Mouse (Mus musculus) ZHBTc4 (cell line): ENCODE measurements around the gene Akap11.

ENCODE experiments used
- DNase-seq: peaks from one replicate; pipeline ENCODE4 v3.0.0-alpha.2; 2011; ENCODE audit warnings: low read depth, low spot score

Gene Akap11

GRCm38 (mm10) chr14:78528461-78529425 is 7.9 kb downstream of the Akap11 start:
- no peak for DNase-seq

DNA sequence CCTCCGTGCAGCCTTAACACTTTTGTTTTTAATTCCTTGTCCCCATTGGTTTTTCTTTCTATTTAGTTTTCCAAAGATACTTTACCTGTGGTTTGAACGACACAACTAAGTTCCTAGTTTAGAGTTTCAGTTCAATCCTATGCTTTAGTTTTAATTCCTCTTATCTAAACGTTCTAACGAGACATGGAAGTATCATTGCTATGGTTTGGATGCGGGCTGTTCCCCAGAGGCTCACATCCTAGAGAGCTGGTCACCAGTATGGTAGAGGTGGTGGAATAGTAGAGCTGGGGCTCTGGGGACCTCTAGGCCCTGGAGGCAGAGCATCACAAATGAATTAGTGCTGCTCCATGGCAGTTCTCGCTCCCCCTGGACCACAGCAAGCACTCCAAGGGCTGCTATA is 9.7 kb downstream of the Akap11 start:
- no peak for DNase-seq

DNA sequence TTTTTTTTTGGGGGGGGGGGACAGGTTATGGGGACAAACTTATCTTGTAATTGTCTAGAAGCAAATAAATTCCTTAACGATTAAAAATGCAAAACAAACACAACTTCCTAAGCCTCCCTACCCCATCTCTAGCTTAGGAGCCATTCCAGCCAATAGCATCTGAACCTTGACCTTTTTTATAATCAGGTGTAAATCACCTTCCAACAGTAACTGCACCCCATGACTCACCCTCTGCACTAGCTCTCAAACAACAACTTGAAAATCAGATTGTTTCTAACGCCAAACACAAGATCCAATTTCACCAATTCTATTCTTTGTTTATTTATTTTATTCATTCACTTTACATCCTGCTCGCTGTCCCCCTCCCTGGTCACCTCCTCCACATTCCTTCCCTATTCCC is 10.1 kb downstream of the Akap11 start:
- DNase-seq, result no peak

- no peak for DNase-seq
Measured at GRCm38 (mm10) chr14:78525611-78526457, 10.8 kb downstream of the Akap11 start.

GRCm38 (mm10) chr14:78525059-78525458 is 11.5 kb downstream of the Akap11 start:
- DNase-seq, result no peak

DNA sequence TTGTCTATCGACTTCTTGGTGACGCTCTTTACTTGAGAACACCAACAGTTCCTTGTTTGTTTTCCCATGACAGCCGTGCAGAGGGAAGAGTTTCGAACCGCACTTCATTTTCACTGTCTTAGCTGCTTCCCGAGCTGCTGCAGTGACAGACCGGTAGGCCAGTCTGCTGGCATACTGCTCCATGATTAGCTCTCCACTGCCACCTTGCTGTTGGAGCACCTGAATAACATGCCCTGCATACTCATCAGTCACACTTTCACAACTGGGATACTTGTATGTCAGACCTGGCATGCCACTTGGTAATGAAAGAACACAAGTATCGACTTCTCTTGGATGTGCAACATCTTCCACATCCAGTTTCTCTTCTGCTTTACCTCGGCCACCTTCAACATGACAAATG is 25.9 kb downstream of the Akap11 start:
- DNase-seq, result peak; percentile 11

- no peak for DNase-seq
Measured at GRCm38 (mm10) chr14:78509791-78510190, 26.8 kb downstream of the Akap11 start.

- peak; percentile 52 for DNase-seq
Measured at GRCm38 (mm10) chr14:78500578-78500977, 36.0 kb downstream of the Akap11 start.

- no peak for DNase-seq
Measured at GRCm38 (mm10) chr14:78496691-78497090, 39.9 kb downstream of the Akap11 start.

DNA sequence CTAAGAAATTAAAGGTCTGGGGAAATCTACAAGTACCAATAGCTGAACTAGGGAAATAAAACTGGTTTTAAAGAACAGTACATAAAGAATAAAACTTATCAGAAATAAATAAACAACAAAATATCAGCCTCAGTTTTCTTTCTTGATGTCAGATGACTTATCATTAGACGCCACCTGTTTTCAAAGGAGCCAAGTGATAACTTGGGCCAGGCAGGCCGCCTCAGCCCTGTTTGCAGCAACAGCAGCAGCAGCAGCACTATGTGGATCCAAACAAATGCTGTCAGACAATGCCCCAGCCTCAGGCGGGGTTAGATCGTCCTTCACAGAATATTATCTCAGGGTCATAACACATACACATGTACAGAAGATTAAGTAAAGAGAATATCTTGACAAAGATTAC is 41.4 kb downstream of the Akap11 start:
- no peak for DNase-seq

DNA sequence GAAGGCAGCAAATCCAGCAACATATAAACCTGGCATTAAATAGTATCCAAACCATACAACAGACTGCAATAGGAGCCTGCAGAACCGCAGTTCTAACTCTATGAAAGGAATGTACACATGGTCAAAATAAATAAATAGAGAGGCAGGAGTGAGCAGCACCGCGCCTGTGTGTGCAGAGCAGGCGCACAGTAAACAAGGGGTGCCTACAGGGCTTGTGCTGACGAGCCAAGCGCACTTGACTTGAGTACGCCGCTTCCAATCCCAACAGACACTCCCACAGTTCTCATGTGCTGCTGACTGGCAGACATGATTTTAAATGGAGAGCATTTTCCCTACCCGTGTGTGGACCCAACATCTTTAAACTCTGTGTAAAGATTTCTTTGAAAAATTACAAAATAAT is 44.0 kb downstream of the Akap11 start:
- no peak for DNase-seq

GRCm38 (mm10) chr14:78491432-78491831 is 45.2 kb downstream of the Akap11 start:
- no peak for DNase-seq

- peak; percentile 49 for DNase-seq
Measured at GRCm38 (mm10) chr14:78482385-78483231, 54.0 kb downstream of the Akap11 start.

DNA sequence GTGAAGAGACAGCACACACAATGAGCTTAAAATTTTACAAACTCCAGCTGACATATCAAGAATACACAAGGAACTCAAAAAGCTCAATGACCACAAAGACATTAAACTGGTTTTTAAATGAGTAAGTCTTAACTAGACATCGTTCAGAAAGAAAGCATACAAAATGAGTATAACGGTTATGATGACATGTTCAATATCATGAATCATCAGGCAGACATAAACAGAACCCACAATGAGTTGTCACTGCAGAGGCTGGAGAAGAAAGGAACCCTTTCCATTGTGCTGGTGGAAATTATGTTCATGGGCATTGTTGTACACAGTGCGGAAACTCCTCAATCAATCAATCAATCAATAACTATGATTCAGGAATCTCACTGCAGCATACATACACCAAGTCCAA is 62.5 kb downstream of the Akap11 start:
- no peak for DNase-seq

GRCm38 (mm10) chr14:78470714-78471113 is 65.9 kb downstream of the Akap11 start:
- no peak for DNase-seq

- no peak for DNase-seq
Measured at GRCm38 (mm10) chr14:78468991-78469390, 67.6 kb downstream of the Akap11 start.

GRCm38 (mm10) chr14:78467994-78468393 is 68.6 kb downstream of the Akap11 start:
- no peak for DNase-seq

DNA sequence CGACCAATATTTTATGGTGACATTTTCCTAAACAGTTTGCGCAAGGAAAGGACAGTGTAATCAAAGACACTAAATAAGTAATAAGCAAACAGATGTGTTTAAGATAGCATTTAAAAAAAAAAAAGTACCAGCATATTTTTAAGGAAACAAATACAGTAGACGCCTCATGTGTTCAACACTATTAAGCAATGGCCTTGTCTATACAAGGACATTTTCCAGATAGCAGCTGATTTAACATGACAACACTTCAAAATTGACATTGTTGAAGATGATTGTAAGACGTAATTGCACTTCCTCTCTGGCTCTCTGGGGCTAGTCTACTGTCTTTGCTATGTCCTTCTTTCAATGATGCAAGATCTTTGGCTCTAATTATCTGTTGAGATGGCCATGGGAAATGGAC is 72.3 kb downstream of the Akap11 start:
- no peak for DNase-seq

DNA sequence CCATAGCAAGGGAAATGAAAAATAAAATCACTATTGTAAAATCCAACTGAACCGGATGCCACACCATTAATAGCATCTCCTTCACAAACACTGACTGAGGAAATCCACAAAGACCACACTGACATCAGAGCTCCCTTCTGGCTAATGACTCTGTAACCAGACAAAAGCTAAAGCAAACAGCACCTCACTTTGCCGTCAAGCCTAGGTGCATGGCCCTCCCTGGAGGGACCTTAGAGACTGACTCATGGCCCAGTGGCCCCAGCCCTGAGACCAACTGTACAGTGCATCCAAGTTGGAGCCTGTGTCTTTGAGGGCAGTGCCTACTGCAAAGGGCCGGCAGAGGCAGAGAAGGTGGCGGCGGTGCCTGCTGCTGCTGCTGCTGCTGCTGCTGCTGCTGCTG is 77.5 kb downstream of the Akap11 start:
- no peak for DNase-seq

- no peak for DNase-seq
Measured at GRCm38 (mm10) chr14:78458705-78459104, 77.9 kb downstream of the Akap11 start.

DNA sequence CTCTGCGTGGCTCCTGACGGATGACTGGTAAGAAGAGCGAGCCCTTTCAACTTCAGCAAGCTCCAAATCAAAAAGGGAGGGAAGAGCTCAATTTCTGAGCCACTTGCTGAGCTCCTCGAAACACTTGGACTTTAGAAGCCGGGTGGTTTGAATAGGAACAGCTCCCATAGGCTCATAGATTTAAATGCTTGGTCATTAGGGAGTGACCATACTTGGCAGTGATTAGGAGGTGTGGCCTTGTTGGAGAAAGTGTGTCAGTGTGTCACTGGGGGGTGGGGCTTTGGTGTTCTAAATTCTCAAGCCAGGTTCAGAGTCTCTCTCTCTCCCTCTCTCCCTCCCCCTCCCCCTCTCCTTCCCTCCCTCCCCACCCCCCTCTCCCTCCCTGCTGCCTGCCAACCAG is 81.6 kb downstream of the Akap11 start:
- peak; percentile 31 for DNase-seq
